Comparison of ENCODE assay signal across 8 mouse cellular contexts in genomic region chr11:120549986-120550809, GRCm38 (mm10). TPM values are rescaled to one million over a fixed set of nuclear protein-coding genes. Genes with fewer than 3 reads are reported as not detected.
DNase-seq lines count a peak whose midpoint lies in the region; ATAC-seq and TF ChIP-seq lines count a peak whose summit lies in the region.

No protein-coding gene starts in this region.

- 60% methylated on average over 11 of the region's 11 CpGs for WGBS in cerebellum, adult 2 months
- WGBS in olfactory bulb, adult 2 months = 71% methylated on average over 11 of the region's 11 CpGs

- peak overlapping the region; percentile 95 for H3K4me3 ChIP-seq in cerebellum, adult 2 months (replicated peaks; ENCODE audit: insufficient read depth, low read depth, low read length)
- H3K4me3 ChIP-seq in megakaryocyte, embryonic 14.5 days (replicated peaks) = peak overlapping the region; percentile 99
- H3K4me3 ChIP-seq in olfactory bulb, adult 2 months (ENCODE audit: insufficient read depth, low read depth, low read length) = peak overlapping the region; percentile 86

- no peaks in the 10 kb centered on the region for H3K9me3 ChIP-seq in megakaryocyte, embryonic 14.5 days

- H3K27ac ChIP-seq in cerebellum, adult 2 months (ENCODE audit: insufficient read depth, low read length) = peak overlapping the region; percentile 79
- H3K27ac ChIP-seq in olfactory bulb, adult 2 months (ENCODE audit: insufficient read depth, low read depth, low read length) = peak overlapping the region; percentile 45; the same call in 1 of the 2 replicates

- peaks cover 12% of the 10 kb centered on the region for H3K4me1 ChIP-seq in cerebellum, adult 2 months (ENCODE audit: control insufficient read depth, insufficient read depth, low read length)
- H3K4me1 ChIP-seq in megakaryocyte, embryonic 14.5 days = peaks cover 79% of the 10 kb centered on the region
- H3K4me1 ChIP-seq in olfactory bulb, adult 2 months (ENCODE audit: control insufficient read depth, insufficient read depth, low read length) = peaks cover 22% of the 10 kb centered on the region

- DNase-seq in cerebellum, adult 2 months = no peak
- DNase-seq in cerebellum, postnatal 36 days = no peak
- peak; percentile 22 for DNase-seq in kidney, postnatal 14 days
- DNase-seq in spleen, postnatal 14 days (ENCODE audit: low spot score in 2 of 2) = no peak
- DNase-seq in urinary bladder, postnatal 4 days (ENCODE audit: low spot score in 2 of 2) = no peak

- H3K36me3 ChIP-seq in megakaryocyte, embryonic 14.5 days (replicated peaks; ENCODE audit: low read length) = peaks cover 20% of the 10 kb centered on the region

- no peak for TF ChIP-seq CTCF in cerebellum, adult 2 months (IDR thresholded peaks at IDR 0.05; ENCODE audit: borderline replicate concordance, insufficient read depth, low read depth, low read length)
- no peak for TF ChIP-seq CTCF in olfactory bulb, adult 2 months (IDR thresholded peaks at IDR 0.05; ENCODE audit: insufficient read depth, low read depth, low read length)

- TF ChIP-seq POLR2A in cerebellum, adult 2 months (IDR thresholded peaks at IDR 0.05; ENCODE audit: borderline replicate concordance, insufficient read depth, low read length) = no peak
- no peak for TF ChIP-seq POLR2A in olfactory bulb, adult 2 months (IDR thresholded peaks at IDR 0.05; ENCODE audit: insufficient read depth, low read depth, low read length)

- no peak for ATAC-seq in megakaryocyte, adult 5-6 weeks (ENCODE audit: poor library complexity, severe bottlenecking)

- H3K27me3 ChIP-seq in cerebellum, adult 2 months (ENCODE audit: control insufficient read depth, insufficient read depth, low read length) = no peaks in the 10 kb centered on the region
- no peaks in the 10 kb centered on the region for H3K27me3 ChIP-seq in megakaryocyte, embryonic 14.5 days (replicated peaks)

RNA-seq across cellular contexts. Expression of gene Mcrip1, which starts 0.7 kb away (rescaled TPM):
- polyA plus RNA-seq in cerebellum, adult 2 months (2012; rRNA removed) = 159 and 168 TPM in 2 replicates
- polyA plus RNA-seq in megakaryocyte, embryonic 14.5 days (2012; ENCODE audit: insufficient read depth, low replicate concordance) = 227 and 338 TPM in 2 replicates
- total RNA-seq in megakaryocyte, adult 5-6 weeks (2015) = 79.7 and 83.0 TPM in 2 replicates
- total RNA-seq in megakaryocyte, adult 5-6 weeks (2017) = 18.3 and 30.5 TPM in 2 replicates
- polyA plus RNA-seq in olfactory bulb, adult 2 months (2012; ENCODE audit: insufficient read depth, insufficient read length, low replicate concordance, missing spikeins) = not detected in 2 replicates

RNA-seq across cellular contexts. Expression of gene Ppp1r27, which starts 0.7 kb away (rescaled TPM):
- not detected in 2 replicates for polyA plus RNA-seq in cerebellum, adult 2 months (2012; rRNA removed)
- polyA plus RNA-seq in megakaryocyte, embryonic 14.5 days (2012; ENCODE audit: insufficient read depth, low replicate concordance) = 0.25 TPM in 1 of 2 replicates, not detected in the other
- not detected in 2 replicates for total RNA-seq in megakaryocyte, adult 5-6 weeks (2015)
- not detected in 2 replicates for total RNA-seq in megakaryocyte, adult 5-6 weeks (2017)
- not detected in 2 replicates for polyA plus RNA-seq in olfactory bulb, adult 2 months (2012; ENCODE audit: insufficient read depth, insufficient read length, low replicate concordance, missing spikeins)

RNA-seq across cellular contexts. Expression of gene Gcgr, which starts 19.7 kb away (rescaled TPM):
- 1.8 and 2.1 TPM in 2 replicates for polyA plus RNA-seq in cerebellum, adult 2 months (2012; rRNA removed)
- polyA plus RNA-seq in megakaryocyte, embryonic 14.5 days (2012; ENCODE audit: insufficient read depth, low replicate concordance) = not detected in 2 replicates
- not detected in 2 replicates for total RNA-seq in megakaryocyte, adult 5-6 weeks (2015)
- not detected in 2 replicates for total RNA-seq in megakaryocyte, adult 5-6 weeks (2017)
- polyA plus RNA-seq in olfactory bulb, adult 2 months (2012; ENCODE audit: insufficient read depth, insufficient read length, low replicate concordance, missing spikeins) = not detected in 2 replicates

RNA-seq across cellular contexts. Expression of gene P4hb, which starts 22.9 kb away (rescaled TPM):
- polyA plus RNA-seq in cerebellum, adult 2 months (2012; rRNA removed) = 98.4 and 105 TPM in 2 replicates
- 1,223 and 1,872 TPM in 2 replicates for polyA plus RNA-seq in megakaryocyte, embryonic 14.5 days (2012; ENCODE audit: insufficient read depth, low replicate concordance)
- total RNA-seq in megakaryocyte, adult 5-6 weeks (2015) = 301 and 325 TPM in 2 replicates
- total RNA-seq in megakaryocyte, adult 5-6 weeks (2017) = 587 and 590 TPM in 2 replicates
- polyA plus RNA-seq in olfactory bulb, adult 2 months (2012; ENCODE audit: insufficient read depth, insufficient read length, low replicate concordance, missing spikeins) = 309 TPM in 1 of 2 replicates, not detected in the other

RNA-seq across cellular contexts. Expression of gene Arhgdia, which starts 31.2 kb away (rescaled TPM):
- polyA plus RNA-seq in cerebellum, adult 2 months (2012; rRNA removed) = 288 and 305 TPM in 2 replicates
- polyA plus RNA-seq in megakaryocyte, embryonic 14.5 days (2012; ENCODE audit: insufficient read depth, low replicate concordance) = 1,582 and 1,923 TPM in 2 replicates
- 506 and 521 TPM in 2 replicates for total RNA-seq in megakaryocyte, adult 5-6 weeks (2015)
- total RNA-seq in megakaryocyte, adult 5-6 weeks (2017) = 226 and 275 TPM in 2 replicates
- polyA plus RNA-seq in olfactory bulb, adult 2 months (2012; ENCODE audit: insufficient read depth, insufficient read length, low replicate concordance, missing spikeins) = 143 TPM in 1 of 2 replicates, not detected in the other
